Mouse (Mus musculus) adrenal gland, adult 2 months (tissue): ENCODE measurements at regions not wholly inside any gene's neighbourhood (a gene's known extent, or its start where the extent isn't known, plus 50 kb on each side); places are given as distances from the start of the nearest gene placed in this dataset.

Experiments
- DNase-seq: peaks from one replicate; pipeline ENCODE4 v3.0.0; 2021

- no peak for DNase-seq
Observed at GRCm38 (mm10) chr8:10825192-10825926, 182.9 kb downstream of the Irs2 start.

- DNase-seq = no peak
Observed at GRCm38 (mm10) chr8:10821901-10822300, 186.4 kb downstream of the Irs2 start.

GRCm38 (mm10) chr8:10814499-10814898, 193.8 kb downstream of the Irs2 start:
- no peak for DNase-seq

GRCm38 (mm10) chr8:10812060-10812670, 196.1 kb downstream of the Irs2 start:
- peak; percentile 15 for DNase-seq

GRCm38 (mm10) chr8:10807040-10807439, 201.2 kb downstream of the Irs2 start:
- no peak for DNase-seq

- no peak for DNase-seq
Observed at GRCm38 (mm10) chr8:10805405-10806151, 202.7 kb downstream of the Irs2 start.

- no peak for DNase-seq
Observed at GRCm38 (mm10) chr8:10804974-10805373, 203.3 kb downstream of the Irs2 start.

GRCm38 (mm10) chr8:10802003-10802402, 206.3 kb downstream of the Irs2 start:
- no peak for DNase-seq

- peak; percentile 10 for DNase-seq
Observed at GRCm38 (mm10) chr8:10801580-10801979, 206.7 kb downstream of the Irs2 start.

GRCm38 (mm10) chr8:10798444-10798843, 209.8 kb downstream of the Irs2 start:
- no peak for DNase-seq

- no peak for DNase-seq
Observed at GRCm38 (mm10) chr8:10794367-10795189, 213.7 kb downstream of the Irs2 start.

GRCm38 (mm10) chr8:10793670-10794366, 214.4 kb downstream of the Irs2 start:
- no peak for DNase-seq

- no peak for DNase-seq
Observed at GRCm38 (mm10) chr8:10788496-10789200, 219.6 kb downstream of the Irs2 start.

GRCm38 (mm10) chr8:10785801-10786200, 222.5 kb downstream of the Irs2 start:
- DNase-seq = peak; percentile 25

- DNase-seq = no peak
Observed at GRCm38 (mm10) chr8:10785311-10785710, 222.9 kb downstream of the Irs2 start.

- DNase-seq = no peak
Observed at GRCm38 (mm10) chr8:10784481-10784880, 223.8 kb downstream of the Irs2 start.

GRCm38 (mm10) chr8:10781860-10782259, 226.4 kb downstream of the Irs2 start:
- DNase-seq = no peak

- DNase-seq = no peak
Observed at GRCm38 (mm10) chr8:10779636-10780035, 228.6 kb downstream of the Irs2 start.

GRCm38 (mm10) chr8:10775202-10776010, 232.9 kb downstream of the Irs2 start:
- DNase-seq = no peak

- no peak for DNase-seq
Observed at GRCm38 (mm10) chr8:10774778-10775177, 233.5 kb downstream of the Irs2 start.
